Mouse (Mus musculus): ENCODE results near the gene Gm17416.
A peak's percentile ranks its signal among the peaks of the same experiment; 100 is the strongest.

Gm17416 gene

GRCm38 (mm10) chr2:152608719-152609118, 39.6 kb downstream of the Gm17416 start:
- no peak for DNase-seq

- DNase-seq, result no peak
Observed at GRCm38 (mm10) chr2:152612193-152612592, 43.1 kb downstream of the Gm17416 start.

GRCm38 (mm10) chr2:152615563-152615962, 46.4 kb downstream of the Gm17416 start:
- DNase-seq, result peak; percentile 12

- no peak for DNase-seq
Observed at GRCm38 (mm10) chr2:152616470-152616869, 47.3 kb downstream of the Gm17416 start.

GRCm38 (mm10) chr2:152617374-152617773, 48.2 kb downstream of the Gm17416 start:
- no peak for DNase-seq
